Mouse (Mus musculus) intestine, embryonic 16.5 days (tissue): ENCODE measurements around the gene Otud1. TPM values are rescaled to one million over a fixed set of nuclear protein-coding genes. Genes with fewer than 3 reads are reported as not detected.

Experiments
- ATAC-seq: fragments of 200-750 bp; cut with Nextera tagmentation; 2 replicates; pipeline ENCODE4 v1.8.0; 2017; ENCODE audit warnings: moderate TSS enrichment, moderate library complexity
- H3K27ac ChIP-seq: fragments of 300-500 bp; sonication (generic); 2 replicates; pipeline ENCODE4 v1.5.1; 2014; ENCODE audit warnings: mild to moderate bottlenecking, low read length
- H3K27me3 ChIP-seq: fragments of 300-500 bp; sonication (generic); replicated peaks from 2 replicates; pipeline ENCODE4 v1.6.1; 2014; ENCODE audit warnings: low read length, control low read depth, mixed read lengths; ENCODE audit not compliant: control insufficient read depth, insufficient read depth
- H3K36me3 ChIP-seq: fragments of 300-500 bp; sonication (generic); 2 replicates; pipeline ENCODE4 v1.6.1; 2014; ENCODE audit warnings: low read length, control low read depth; ENCODE audit not compliant: control insufficient read depth, insufficient read depth
- H3K4me1 ChIP-seq: fragments of 300-500 bp; sonication (generic); 2 replicates; pipeline ENCODE4 v1.6.1; 2014; ENCODE audit warnings: low read length, control low read depth, mixed read lengths; ENCODE audit not compliant: control insufficient read depth, insufficient read depth
- H3K4me2 ChIP-seq: fragments of 300-500 bp; sonication (generic); 2 replicates; pipeline ENCODE4 v1.6.1; 2014; ENCODE audit warnings: low read depth, low read length, control low read depth
- H3K4me3 ChIP-seq: fragments of 300-500 bp; sonication (generic); 2 replicates; pipeline ENCODE4 v1.5.1; 2014; ENCODE audit warnings: mild to moderate bottlenecking, low read length
- H3K9ac ChIP-seq: fragments of 300-500 bp; sonication (generic); 2 replicates; pipeline ENCODE4 v1.6.1; 2014; ENCODE audit warnings: low read depth, low read length
- H3K9me3 ChIP-seq: fragments of 300-500 bp; sonication (generic); 2 replicates; pipeline ENCODE4 v1.6.1; 2016; ENCODE audit warnings: low read length, control low read depth; ENCODE audit not compliant: control insufficient read depth
- WGBS: fragments of 180-500 bp; shearing (Covaris S2); extraction: QIAGEN DNeasy Blood & Tissue Kit; methylation state at CpG from one replicate; pipeline ENCODE4 v1.1.7; 2014; 5-methylcytosine and 5-hydroxymethylcytosine counted together
- polyA plus RNA-seq: library from polyadenylated mRNA; unstranded; fragments of >200 nt; fragmentation: Nextera tagmentation; extraction: Ambion mirVana; gene quantifications from 2 replicates; pipeline ENCODE4 v1.2.1, GENCODE M21; 2015

Gene Otud1
- polyA plus RNA-seq, 1 experiment from 2014 or later = 0.45 TPM

GRCm38 (mm10) chr2:19703020-19703613, 45.6 kb downstream of the Otud1 start:
- Histone ChIP-seq H3K4me1 (no peaks in the 10 kb centered on the region), H3K9ac (no peak overlapping the region), H3K36me3 (no peaks in the 10 kb centered on the region), H3K4me3 (no peak overlapping the region), H3K9me3 (no peaks in the 10 kb centered on the region), H3K27me3 (no peaks in the 10 kb centered on the region), H3K4me2 (no peak overlapping the region), H3K27ac (no peak overlapping the region)
- ATAC-seq = no peak

- Histone ChIP-seq H3K4me3 (no peak overlapping the region), H3K27me3 (no peaks in the 10 kb centered on the region), H3K4me2 (no peak overlapping the region), H3K36me3 (no peaks in the 10 kb centered on the region), H3K9me3 (no peaks in the 10 kb centered on the region), H3K27ac (no peak overlapping the region), H3K4me1 (no peaks in the 10 kb centered on the region), H3K9ac (no peak overlapping the region)
- WGBS = 67% methylated on average over 4 of the region's 4 CpGs
- no peak for ATAC-seq
These were observed 46.1 kb downstream of the Otud1 start for GRCm38 (mm10) chr2:19703670-19704069.

- Histone ChIP-seq H3K27me3 (no peaks in the 10 kb centered on the region), H3K4me3 (no peak overlapping the region), H3K4me2 (no peak overlapping the region), H3K9ac (no peak overlapping the region), H3K27ac (no peak overlapping the region), H3K9me3 (no peaks in the 10 kb centered on the region), H3K4me1 (no peaks in the 10 kb centered on the region), H3K36me3 (no peaks in the 10 kb centered on the region)
- no peak for ATAC-seq
These were observed 46.7 kb downstream of the Otud1 start for GRCm38 (mm10) chr2:19704272-19704671.

GRCm38 (mm10) chr2:19706886-19707285, 49.3 kb downstream of the Otud1 start:
- Histone ChIP-seq H3K4me1 (no peaks in the 10 kb centered on the region), H3K27me3 (no peaks in the 10 kb centered on the region), H3K27ac (no peak overlapping the region), H3K4me3 (no peak overlapping the region), H3K36me3 (no peaks in the 10 kb centered on the region), H3K9me3 (no peaks in the 10 kb centered on the region), H3K9ac (no peak overlapping the region), H3K4me2 (no peak overlapping the region)
- ATAC-seq = no peak
- 83% methylated on average over 4 of the region's 4 CpGs for WGBS

Other genes with a start within 250 kb of the Otud1 start
- 9.1 and 11.2 TPM in 2 replicates for gene Ptf1a, start 212.1 kb upstream of the Otud1 start, polyA plus RNA-seq
- gene 4921504E06Rik, start 103.8 kb upstream of the Otud1 start, polyA plus RNA-seq = not detected in 2 replicates